Mouse (Mus musculus) lung, adult 2 months (tissue): Measurements from ENCODE around the gene Plcl2.

Experiments used
- CTCF ChIP-seq: fragments of 200-500 bp; IDR thresholded peaks from 2 replicates; pipeline ENCODE4 v1.5.1; 2011; ENCODE audit warnings: mild to moderate bottlenecking, low read length, control low read depth; ENCODE audit not compliant: insufficient read depth
- POLR2A ChIP-seq: fragments of 200-500 bp; IDR thresholded peaks from 2 replicates; pipeline ENCODE4 v1.6.1; 2011; ENCODE audit warnings: low read depth, mild to moderate bottlenecking, control low read depth, low read length, borderline replicate concordance; ENCODE audit errors: extremely low read depth

DNA sequence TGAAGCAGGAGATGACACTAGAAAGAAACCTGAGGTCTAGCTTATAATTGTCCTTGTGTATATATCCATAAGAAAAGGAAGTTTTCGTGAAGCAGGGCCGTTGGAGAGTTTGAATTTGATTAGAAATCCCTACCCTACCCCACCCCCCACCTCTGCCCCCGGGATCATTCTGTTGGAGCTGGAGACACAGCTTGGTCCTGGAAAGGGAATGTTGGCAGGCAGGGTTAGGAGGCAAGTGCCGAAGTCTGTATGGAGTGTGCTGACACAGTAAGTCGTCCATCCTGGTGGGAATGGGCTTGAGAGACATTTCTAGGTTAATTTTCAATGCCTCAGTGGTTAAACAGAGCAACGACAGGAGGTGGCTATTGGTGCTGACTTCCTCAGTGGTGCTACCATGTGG is 8.4 kb upstream of the Plcl2 start:
- TF ChIP-seq POLR2A = no peak
- TF ChIP-seq CTCF = no peak
